In genomic region chr16:49724931-49725330, GRCm38 (mm10) we compare ENCODE assay signal across 15 mouse cellular contexts.
"Had no signal": no experiment of that assay in that cellular context is flagged by ENCODE, and none has a peak within 500 bp of the region (broad histone marks: within the 10 kb centered on the region; RNA-seq: fewer than 3 reads in every experiment).

No protein-coding gene starts in this region.

- H3K9ac ChIP-seq: lung, embryonic 14.5 days; midbrain, embryonic 12.5 days; neural tube, embryonic 12.5 days had no signal

- H3K27ac ChIP-seq: midbrain, embryonic 12.5 days; neural tube, embryonic 12.5 days had no signal

- DNase-seq: lung, adult 18-20 months; lung, embryonic 14.5 days; lung, postnatal 10 days; lung, postnatal 4 days; midbrain, embryonic 14.5 days; retina, postnatal 1 day; right cerebral cortex, adult 18-20 months; right cerebral cortex, postnatal 25 days; right cerebral cortex, postnatal 4 days; spleen, adult 18-20 months; thymus, adult 18-20 months; thymus, postnatal 14 days; thymus, postnatal 36 days had no signal

- H3K4me2 ChIP-seq: lung, embryonic 14.5 days; midbrain, embryonic 12.5 days; neural tube, embryonic 12.5 days had no signal

- H3K27me3 ChIP-seq: midbrain, embryonic 12.5 days; neural tube, embryonic 12.5 days had no signal

- H3K36me3 ChIP-seq: midbrain, embryonic 12.5 days; neural tube, embryonic 12.5 days had no signal

- H3K4me3 ChIP-seq: midbrain, embryonic 12.5 days; neural tube, embryonic 12.5 days had no signal

- H3K9me3 ChIP-seq: midbrain, embryonic 12.5 days; neural tube, embryonic 12.5 days had no signal

- H3K4me1 ChIP-seq: neural tube, embryonic 12.5 days had no signal
